Mouse (Mus musculus): ENCODE measurements around the gene Aes. TPM values are rescaled to one million over a fixed set of nuclear protein-coding genes. Genes with fewer than 3 reads are reported as not detected.

Aes gene
- polyA plus RNA-seq, 1 experiment from 2014 or later = 404 TPM

DNA sequence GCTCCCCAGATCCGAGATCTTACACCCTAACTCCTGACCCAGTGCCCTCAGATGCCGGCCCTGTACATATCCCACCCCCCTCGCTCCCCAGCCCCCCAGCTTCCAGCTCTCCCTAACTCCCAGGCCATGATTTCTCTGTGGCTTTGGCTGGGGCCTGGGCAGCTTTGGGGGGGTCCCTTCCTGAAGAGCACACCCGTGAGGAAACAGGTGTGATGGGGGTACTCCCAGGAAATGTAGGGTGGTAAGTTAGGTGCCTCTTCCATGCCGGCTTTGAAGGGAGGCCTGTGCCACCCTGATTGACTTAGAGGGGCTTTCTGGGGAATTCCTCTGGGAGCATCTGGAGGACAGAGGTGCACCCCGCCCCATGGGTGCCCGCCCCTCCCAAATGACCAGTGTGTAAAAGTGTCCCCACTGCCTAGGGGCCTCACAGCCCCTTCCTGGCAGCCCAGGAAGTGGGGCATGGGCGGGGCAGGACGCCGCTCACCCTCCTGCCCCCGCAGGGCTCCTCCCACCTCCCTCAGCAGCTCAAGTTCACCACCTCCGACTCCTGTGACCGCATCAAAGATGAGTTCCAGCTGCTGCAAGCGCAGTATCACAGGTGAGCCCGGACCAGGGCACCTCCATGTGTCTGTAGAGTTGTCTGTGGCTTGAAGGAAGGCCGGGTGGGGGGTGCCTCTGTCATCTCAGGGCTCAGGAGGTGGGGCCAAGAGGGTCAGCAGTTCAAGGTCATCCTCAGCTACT is 1.6 kb downstream of the Aes start:
- H3K9me3 ChIP-seq (ENCODE audit: low read depth, low read length) = no peaks in the 10 kb centered on the region
- peak; percentile 2 for ATAC-seq (ENCODE audit: insufficient read depth)
- H3K4me3 ChIP-seq (ENCODE audit: low read depth, low read length) = peak overlapping the region; percentile 88
- peaks cover 45% of the 10 kb centered on the region for H3K36me3 ChIP-seq (ENCODE audit: insufficient read depth)
- peak overlapping the region; percentile 92; the same call in 1 of the 2 replicates for H3K27ac ChIP-seq (ENCODE audit: low read depth)
- no peaks in the 10 kb centered on the region for H3K27me3 ChIP-seq (ENCODE audit: insufficient read depth, low read length)
- H3K4me1 ChIP-seq (ENCODE audit: insufficient read depth) = peaks cover 22% of the 10 kb centered on the region
- no peak for DNase-seq
- no peak for TF ChIP-seq CTCF (IDR thresholded peaks at IDR 0.05; ENCODE audit: low read depth)
- 11% methylated on average over 16 of the region's 16 CpGs for WGBS
- H3K9ac ChIP-seq = peak overlapping the region; percentile 95
- peak overlapping the region; percentile 85 for H3K4me2 ChIP-seq

GRCm38 (mm10) chr10:81562411-81562810 is 3.1 kb downstream of the Aes start:
- Histone ChIP-seq H3K9me3 (ENCODE audit: low read depth, low read length) (no peaks in the 10 kb centered on the region), H3K9ac (no peak overlapping the region)

GRCm38 (mm10) chr10:81563481-81563880 is 4.2 kb downstream of the Aes start:
- H3K27me3 ChIP-seq (ENCODE audit: insufficient read depth, low read length) = no peaks in the 10 kb centered on the region
- 44% methylated on average over 6 of the region's 6 CpGs for WGBS
- H3K4me2 ChIP-seq = peak overlapping the region; percentile 67
- H3K9me3 ChIP-seq (ENCODE audit: low read depth, low read length) = no peaks in the 10 kb centered on the region
- peak overlapping the region; percentile 72; the same call in 1 of the 2 replicates for H3K27ac ChIP-seq (ENCODE audit: low read depth)
- H3K9ac ChIP-seq = peak overlapping the region; percentile 15; the same call in 1 of the 2 replicates
- no peak for TF ChIP-seq CTCF (IDR thresholded peaks at IDR 0.05; ENCODE audit: low read depth)
- no peak for ATAC-seq (ENCODE audit: insufficient read depth)
- H3K4me3 ChIP-seq (ENCODE audit: low read depth, low read length) = peak overlapping the region; percentile 32
- H3K4me1 ChIP-seq (ENCODE audit: insufficient read depth) = peaks cover 26% of the 10 kb centered on the region
- peaks cover 58% of the 10 kb centered on the region for H3K36me3 ChIP-seq (ENCODE audit: insufficient read depth)
- no peak for DNase-seq

More at GRCm38 (mm10) chr10:81562411-81562810, 3.1 kb downstream of the Aes start:
- Histone ChIP-seq H3K36me3 (ENCODE audit: insufficient read depth) (peaks cover 58% of the 10 kb centered on the region), H3K4me2 (peak overlapping the region; percentile 25), H3K27me3 (ENCODE audit: insufficient read depth, low read length) (no peaks in the 10 kb centered on the region), H3K27ac (ENCODE audit: low read depth) (no peak overlapping the region), H3K4me1 (ENCODE audit: insufficient read depth) (peaks cover 22% of the 10 kb centered on the region), H3K4me3 (ENCODE audit: low read depth, low read length) (no peak overlapping the region)
- ATAC-seq (ENCODE audit: insufficient read depth) (no peak), DNase-seq (no peak)
- 75% methylated on average over 6 of the region's 6 CpGs for WGBS
- TF ChIP-seq CTCF (IDR thresholded peaks at IDR 0.05; ENCODE audit: low read depth) = no peak

DNA sequence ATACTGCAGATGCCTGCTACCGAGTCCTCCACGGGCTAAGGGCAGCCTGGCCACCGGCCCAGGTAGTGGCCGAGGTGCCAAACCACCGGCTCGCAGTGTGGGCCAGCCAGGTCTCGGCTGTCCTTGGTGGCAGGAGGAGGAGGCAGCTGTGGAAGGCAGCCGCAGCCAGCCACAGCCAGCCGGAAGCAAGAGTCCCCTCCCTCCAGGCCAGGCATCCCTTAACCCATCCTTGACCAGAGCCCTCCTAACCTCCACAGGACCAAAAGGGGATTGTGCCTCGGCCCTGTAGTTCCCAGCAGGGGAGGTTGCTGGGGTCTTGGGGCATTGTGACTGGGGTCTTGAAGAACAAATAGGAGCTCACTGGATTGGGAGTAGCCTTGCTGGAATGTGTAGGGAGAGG is 4.9 kb downstream of the Aes start:
- ATAC-seq (ENCODE audit: insufficient read depth) = peak; percentile 23; the same call in 1 of the 2 replicates
- no peaks in the 10 kb centered on the region for H3K27me3 ChIP-seq (ENCODE audit: insufficient read depth, low read length)
- H3K27ac ChIP-seq (ENCODE audit: low read depth) = peak overlapping the region; percentile 72
- no peak for TF ChIP-seq CTCF (IDR thresholded peaks at IDR 0.05; ENCODE audit: low read depth)
- H3K36me3 ChIP-seq (ENCODE audit: insufficient read depth) = peaks cover 58% of the 10 kb centered on the region
- H3K4me1 ChIP-seq (ENCODE audit: insufficient read depth) = peaks cover 32% of the 10 kb centered on the region
- H3K4me3 ChIP-seq (ENCODE audit: low read depth, low read length) = peak overlapping the region; percentile 32
- no peaks in the 10 kb centered on the region for H3K9me3 ChIP-seq (ENCODE audit: low read depth, low read length)
- H3K9ac ChIP-seq = peak overlapping the region; percentile 44
- DNase-seq = peak; percentile 76
- peak overlapping the region; percentile 67 for H3K4me2 ChIP-seq
- WGBS = 2% methylated on average over 10 of the region's 10 CpGs

DNA sequence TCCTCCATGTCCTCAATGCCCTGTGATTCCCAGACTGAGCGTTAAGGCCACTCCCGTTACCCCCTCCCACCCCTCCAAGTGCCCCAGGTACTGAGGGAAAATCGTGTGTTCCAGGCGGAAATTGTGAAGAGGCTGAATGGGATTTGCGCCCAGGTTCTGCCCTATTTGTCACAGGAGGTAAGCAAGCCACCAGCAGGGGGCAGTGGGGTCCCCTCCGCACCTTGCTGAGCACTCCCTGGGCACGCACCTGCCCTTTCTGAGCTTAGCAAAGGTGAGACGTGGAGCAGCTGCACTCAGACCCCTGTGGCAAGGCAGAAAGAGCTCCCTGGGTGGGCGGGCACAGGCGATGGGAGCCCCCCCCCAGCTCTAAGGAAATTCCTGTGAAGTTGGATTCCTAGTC is 5.4 kb downstream of the Aes start:
- Histone ChIP-seq H3K9me3 (ENCODE audit: low read depth, low read length) (no peaks in the 10 kb centered on the region), H3K4me1 (ENCODE audit: insufficient read depth) (peaks cover 37% of the 10 kb centered on the region), H3K36me3 (ENCODE audit: insufficient read depth) (peaks cover 58% of the 10 kb centered on the region), H3K4me2 (peak overlapping the region; percentile 67; the same call in 1 of the 2 replicates), H3K27me3 (ENCODE audit: insufficient read depth, low read length) (no peaks in the 10 kb centered on the region), H3K9ac (no peak overlapping the region), H3K27ac (ENCODE audit: low read depth) (no peak overlapping the region), H3K4me3 (ENCODE audit: low read depth, low read length) (no peak overlapping the region)
- ATAC-seq (ENCODE audit: insufficient read depth) = no peak
- 39% methylated on average over 10 of the region's 10 CpGs for WGBS
- peak; percentile 75 for DNase-seq
- TF ChIP-seq CTCF (IDR thresholded peaks at IDR 0.05; ENCODE audit: low read depth) = peak; percentile 81

DNA sequence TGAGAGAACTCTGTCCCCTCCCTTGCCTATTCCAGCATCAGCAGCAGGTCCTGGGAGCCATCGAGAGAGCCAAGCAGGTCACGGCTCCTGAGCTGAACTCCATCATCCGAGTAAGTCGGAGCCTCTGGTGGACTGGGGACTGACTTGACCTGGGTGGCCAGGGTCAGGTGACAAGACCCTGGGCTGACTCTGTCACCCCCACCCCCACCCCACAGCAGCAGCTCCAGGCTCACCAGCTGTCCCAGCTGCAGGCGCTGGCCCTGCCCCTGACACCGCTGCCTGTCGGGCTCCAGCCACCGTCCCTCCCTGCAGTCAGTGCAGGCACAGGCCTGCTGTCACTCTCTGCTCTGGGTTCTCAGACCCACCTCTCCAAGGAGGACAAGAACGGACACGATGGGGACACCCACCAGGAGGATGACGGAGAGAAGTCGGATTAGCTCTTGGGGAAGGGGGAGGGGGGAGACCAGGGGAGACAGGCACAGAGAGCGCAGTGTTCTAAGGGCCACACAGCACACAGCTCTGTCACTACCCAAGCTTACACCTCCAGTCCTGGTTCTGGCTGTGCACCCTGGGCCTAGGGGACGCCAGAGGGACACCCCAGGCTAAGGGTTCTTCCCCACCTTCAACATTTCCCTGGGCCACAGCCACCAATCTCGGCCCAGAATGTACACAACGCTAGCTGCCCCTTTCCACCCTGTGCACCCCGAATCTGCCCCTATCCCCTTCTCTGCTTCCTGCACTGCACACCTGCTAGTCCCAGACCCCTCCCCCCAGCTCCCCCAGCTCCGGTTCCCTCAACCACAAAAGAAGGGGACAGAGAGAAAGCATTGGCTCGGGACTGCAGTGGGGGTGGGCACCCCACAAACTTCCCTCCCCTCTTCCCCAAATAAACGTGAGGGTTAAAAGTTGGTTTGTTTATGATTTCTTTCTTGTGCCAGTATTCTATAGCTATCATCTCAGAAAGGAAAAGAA is 6.3 kb downstream of the Aes start:
- H3K9me3 ChIP-seq (ENCODE audit: low read depth, low read length) = no peaks in the 10 kb centered on the region
- WGBS = 43% methylated on average over 20 of the region's 20 CpGs
- H3K27ac ChIP-seq (ENCODE audit: low read depth) = no peak overlapping the region
- peaks cover 44% of the 10 kb centered on the region for H3K4me1 ChIP-seq (ENCODE audit: insufficient read depth)
- no peak for DNase-seq
- no peaks in the 10 kb centered on the region for H3K27me3 ChIP-seq (ENCODE audit: insufficient read depth, low read length)
- no peak for ATAC-seq (ENCODE audit: insufficient read depth)
- H3K36me3 ChIP-seq (ENCODE audit: insufficient read depth) = peaks cover 58% of the 10 kb centered on the region
- no peak overlapping the region for H3K4me3 ChIP-seq (ENCODE audit: low read depth, low read length)
- no peak overlapping the region for H3K4me2 ChIP-seq
- H3K9ac ChIP-seq = no peak overlapping the region
- no peak for TF ChIP-seq CTCF (IDR thresholded peaks at IDR 0.05; ENCODE audit: low read depth)
